Mouse (Mus musculus) erythroblast, adult 5-6 weeks (primary cell): Measurements from ENCODE around the gene 1810046K07Rik. TPM values are rescaled to one million over a fixed set of nuclear protein-coding genes. Genes with fewer than 3 reads are reported as not detected.

Source experiments
- total RNA-seq, 2 experiments: library from RNA; stranded (forward) in 1 of 2; stranded (reverse) in 1 of 2; fragments of 150-400 nt in 1 of 2; fragments of 200-764, 138-1000 nt in 1 of 2; gene quantifications; 2 replicates each; pipeline versions ENCODE4 v1.2.3 to v1.2.4; 2015 to 2017; ENCODE audit warnings: low replicate concordance in 2 of 2

Gene 1810046K07Rik
- total RNA-seq, 2 experiments from 2014 or later = not detected

Other genes with a start within 250 kb of the 1810046K07Rik start
- gene 4833427G06Rik, start 226.8 kb downstream of the 1810046K07Rik start, total RNA-seq (2015; ENCODE audit: low replicate concordance) = not detected in 2 replicates
- gene 4833427G06Rik, start 226.8 kb downstream of the 1810046K07Rik start, total RNA-seq (2017; ENCODE audit: low replicate concordance) = not detected in 2 replicates
- gene Gm32742, start 163.4 kb downstream of the 1810046K07Rik start, total RNA-seq (2015; ENCODE audit: low replicate concordance) = not detected in 2 replicates
- not detected in 2 replicates for gene Gm32742, start 163.4 kb downstream of the 1810046K07Rik start, total RNA-seq (2017; ENCODE audit: low replicate concordance)
- gene Pou2af1, start 115.2 kb downstream of the 1810046K07Rik start, total RNA-seq (2015; ENCODE audit: low replicate concordance) = 3.7 and 4.8 TPM in 2 replicates
- gene Pou2af1, start 115.2 kb downstream of the 1810046K07Rik start, total RNA-seq (2017; ENCODE audit: low replicate concordance) = 0.09 and 1.4 TPM in 2 replicates
- not detected in 2 replicates for gene Colca2, start 50.3 kb downstream of the 1810046K07Rik start, total RNA-seq (2015; ENCODE audit: low replicate concordance)
- not detected in 2 replicates for gene Colca2, start 50.3 kb downstream of the 1810046K07Rik start, total RNA-seq (2017; ENCODE audit: low replicate concordance)